Mouse (Mus musculus) embryonic facial prominence, embryonic 13.5 days (tissue): ENCODE data around the gene Paqr4. TPM values are rescaled to one million over a fixed set of nuclear protein-coding genes. Genes with fewer than 3 reads are reported as not detected.
A peak's percentile ranks its signal among the peaks of the same experiment; 100 is the strongest.

Source experiments
- ATAC-seq: fragments of 200-750 bp; cut with Nextera tagmentation; 2 replicates; pipeline ENCODE4 v1.8.0; 2017; ENCODE audit warnings: low read depth; ENCODE audit not compliant: insufficient number of reproducible peaks, insufficient read depth, low FRiP score, low TSS enrichment
- H3K27ac ChIP-seq: fragments of 300-500 bp; sonication (generic); 2 replicates; pipeline ENCODE4 v1.5.1; 2015; ENCODE audit warnings: moderate library complexity, mild to moderate bottlenecking, inconsistent platforms
- H3K27me3 ChIP-seq: fragments of 300-500 bp; sonication (generic); 2 replicates; pipeline ENCODE4 v1.6.1; 2015; ENCODE audit warnings: mild to moderate bottlenecking, inconsistent platforms
- H3K36me3 ChIP-seq: fragments of 300-500 bp; sonication (generic); 2 replicates; pipeline ENCODE4 v1.6.1; 2015; ENCODE audit warnings: mild to moderate bottlenecking, inconsistent platforms
- H3K4me1 ChIP-seq: fragments of 300-500 bp; sonication (generic); 2 replicates; pipeline ENCODE4 v1.6.1; 2015; ENCODE audit warnings: inconsistent platforms
- H3K4me2 ChIP-seq: fragments of 300-500 bp; sonication (generic); 2 replicates; pipeline ENCODE4 v1.6.1; 2015; ENCODE audit warnings: moderate library complexity, mild to moderate bottlenecking, inconsistent platforms
- H3K4me3 ChIP-seq: fragments of 300-500 bp; sonication (generic); 2 replicates; pipeline ENCODE4 v1.5.1; 2015; ENCODE audit warnings: mild to moderate bottlenecking, inconsistent platforms
- H3K9ac ChIP-seq: fragments of 300-500 bp; sonication (generic); 2 replicates; pipeline ENCODE4 v1.6.1; 2015; ENCODE audit warnings: mild to moderate bottlenecking, inconsistent platforms
- H3K9me3 ChIP-seq: fragments of 300-500 bp; sonication (generic); 2 replicates; pipeline ENCODE4 v1.6.1; 2016; ENCODE audit warnings: inconsistent platforms
- WGBS: fragments of 180-500 bp; shearing (Covaris S2); methylation state at CpG from one replicate; pipeline ENCODE4 v1.1.7; 2015; ENCODE audit warnings: mixed read lengths; 5-methylcytosine and 5-hydroxymethylcytosine counted together
- polyA plus RNA-seq: library from polyadenylated mRNA; unstranded; fragments of >200 nt; fragmentation: Nextera tagmentation; extraction: Ambion mirVana; gene quantifications from 2 replicates; pipeline ENCODE4 v1.2.1, GENCODE M21; 2015

Gene Paqr4
- polyA plus RNA-seq, 1 experiment from 2014 or later: 12.5 TPM

DNA sequence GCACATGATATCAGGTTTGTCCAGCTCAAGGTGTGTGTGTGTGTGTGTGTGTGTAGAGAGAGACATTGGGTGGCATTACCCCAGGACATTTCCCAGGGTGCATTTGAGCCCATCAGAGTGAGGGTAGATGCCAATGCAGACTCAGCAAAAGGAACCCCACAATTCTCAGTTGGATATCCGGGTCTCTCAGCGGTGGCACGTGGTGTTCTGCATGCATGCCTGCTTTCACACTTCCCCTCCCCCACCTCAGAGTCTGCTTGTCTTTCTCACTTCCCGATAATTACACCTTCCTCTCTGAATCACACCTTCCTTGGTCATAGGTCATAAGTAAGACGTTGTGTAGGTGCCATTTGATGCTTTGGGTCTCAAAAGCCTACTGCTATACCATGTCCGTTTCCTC, 7.4 kb upstream of the Paqr4 start:
- Histone ChIP-seq H3K27me3 (peaks cover 52% of the 10 kb centered on the region), H3K9ac (no peak overlapping the region), H3K4me3 (no peak overlapping the region), H3K27ac (no peak overlapping the region), H3K4me2 (no peak overlapping the region), H3K36me3 (peaks cover 22% of the 10 kb centered on the region), H3K9me3 (no peaks in the 10 kb centered on the region), H3K4me1 (peaks cover 22% of the 10 kb centered on the region)
- no peak for ATAC-seq
- 36% methylated on average over 6 of the region's 6 CpGs for WGBS

DNA sequence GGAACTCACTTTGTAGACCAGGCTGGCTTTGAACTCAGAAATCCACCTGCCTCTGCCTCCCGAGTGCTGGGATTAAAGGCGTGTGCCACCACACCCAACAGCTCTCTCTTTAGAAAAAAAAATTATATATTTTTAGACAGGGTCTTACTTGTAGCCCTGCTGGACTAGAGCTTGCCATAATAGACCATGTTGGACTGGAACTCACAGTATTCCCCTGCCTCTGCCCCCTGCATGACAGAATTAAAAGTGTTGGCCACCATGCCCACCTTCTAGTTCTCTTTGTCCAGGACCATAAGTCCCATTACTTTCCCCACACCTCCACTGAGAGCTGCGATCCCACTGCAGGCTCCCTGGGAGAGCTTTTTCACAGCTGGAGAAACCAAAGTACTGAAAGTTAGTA, 6.8 kb upstream of the Paqr4 start:
- Histone ChIP-seq H3K4me3 (no peak overlapping the region), H3K9me3 (no peaks in the 10 kb centered on the region), H3K4me1 (peaks cover 24% of the 10 kb centered on the region), H3K36me3 (peaks cover 17% of the 10 kb centered on the region), H3K9ac (no peak overlapping the region), H3K4me2 (no peak overlapping the region), H3K27me3 (peaks cover 57% of the 10 kb centered on the region), H3K27ac (no peak overlapping the region)
- ATAC-seq: no peak
- 79% methylated on average over 3 of the region's 3 CpGs for WGBS

DNA sequence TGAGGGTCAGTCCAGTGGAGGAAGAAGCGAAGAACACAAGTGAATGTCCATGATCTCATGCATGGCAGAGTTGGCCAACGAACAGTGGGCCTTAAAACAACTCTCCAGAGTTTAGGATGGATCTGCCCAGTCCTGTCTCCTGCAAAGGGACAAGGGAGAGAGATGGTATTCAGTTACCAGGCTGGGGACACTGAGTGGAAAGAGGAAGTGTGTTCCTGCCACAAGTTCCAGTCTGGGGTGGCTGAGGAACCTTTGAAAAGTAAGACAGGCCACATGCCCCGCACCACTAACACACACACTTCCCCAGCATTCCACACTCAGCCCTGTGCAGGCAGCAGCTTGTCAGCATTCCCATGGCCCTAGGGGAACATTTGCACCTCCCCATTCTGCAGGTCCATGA, 6.1 kb upstream of the Paqr4 start:
- H3K4me3 ChIP-seq: no peak overlapping the region
- peaks cover 9% of the 10 kb centered on the region for H3K36me3 ChIP-seq
- no peak for ATAC-seq
- H3K9ac ChIP-seq: no peak overlapping the region
- H3K27me3 ChIP-seq: peaks cover 64% of the 10 kb centered on the region
- 73% methylated on average over 3 of the region's 3 CpGs for WGBS
- H3K27ac ChIP-seq: no peak overlapping the region
- H3K9me3 ChIP-seq: no peaks in the 10 kb centered on the region
- no peak overlapping the region for H3K4me2 ChIP-seq
- peaks cover 32% of the 10 kb centered on the region for H3K4me1 ChIP-seq

DNA sequence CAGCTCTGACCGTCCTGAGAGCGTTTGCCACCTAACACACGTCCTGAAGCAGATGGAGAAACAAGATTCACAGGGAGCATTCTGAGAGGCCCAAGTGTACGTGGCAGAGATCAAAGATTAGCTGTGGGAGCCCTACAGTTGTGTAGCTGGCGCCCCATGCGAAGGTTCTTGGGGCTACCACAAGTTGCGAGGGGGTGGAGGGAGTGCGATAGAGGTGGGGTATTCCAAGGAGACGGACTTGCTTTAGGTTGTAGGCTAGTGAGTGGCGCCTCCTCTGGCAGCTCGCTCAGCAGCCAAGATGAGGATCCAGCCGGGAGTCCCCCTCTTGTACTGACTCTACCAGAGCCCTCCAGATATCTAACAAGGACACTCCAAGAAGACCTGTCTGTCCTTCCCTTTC, 5.6 kb upstream of the Paqr4 start:
- peaks cover 69% of the 10 kb centered on the region for H3K27me3 ChIP-seq
- H3K9ac ChIP-seq: peak overlapping the region; percentile 63; the same call in 1 of the 2 replicates
- H3K4me3 ChIP-seq: peak overlapping the region; percentile 38
- no peak overlapping the region; the same call in 1 of the 2 replicates for H3K27ac ChIP-seq
- H3K36me3 ChIP-seq: peaks cover 5% of the 10 kb centered on the region
- ATAC-seq: no peak
- peaks cover 33% of the 10 kb centered on the region for H3K4me1 ChIP-seq
- peak overlapping the region; percentile 67 for H3K4me2 ChIP-seq
- 3% methylated on average over 12 of the region's 12 CpGs for WGBS
- no peaks in the 10 kb centered on the region for H3K9me3 ChIP-seq

DNA sequence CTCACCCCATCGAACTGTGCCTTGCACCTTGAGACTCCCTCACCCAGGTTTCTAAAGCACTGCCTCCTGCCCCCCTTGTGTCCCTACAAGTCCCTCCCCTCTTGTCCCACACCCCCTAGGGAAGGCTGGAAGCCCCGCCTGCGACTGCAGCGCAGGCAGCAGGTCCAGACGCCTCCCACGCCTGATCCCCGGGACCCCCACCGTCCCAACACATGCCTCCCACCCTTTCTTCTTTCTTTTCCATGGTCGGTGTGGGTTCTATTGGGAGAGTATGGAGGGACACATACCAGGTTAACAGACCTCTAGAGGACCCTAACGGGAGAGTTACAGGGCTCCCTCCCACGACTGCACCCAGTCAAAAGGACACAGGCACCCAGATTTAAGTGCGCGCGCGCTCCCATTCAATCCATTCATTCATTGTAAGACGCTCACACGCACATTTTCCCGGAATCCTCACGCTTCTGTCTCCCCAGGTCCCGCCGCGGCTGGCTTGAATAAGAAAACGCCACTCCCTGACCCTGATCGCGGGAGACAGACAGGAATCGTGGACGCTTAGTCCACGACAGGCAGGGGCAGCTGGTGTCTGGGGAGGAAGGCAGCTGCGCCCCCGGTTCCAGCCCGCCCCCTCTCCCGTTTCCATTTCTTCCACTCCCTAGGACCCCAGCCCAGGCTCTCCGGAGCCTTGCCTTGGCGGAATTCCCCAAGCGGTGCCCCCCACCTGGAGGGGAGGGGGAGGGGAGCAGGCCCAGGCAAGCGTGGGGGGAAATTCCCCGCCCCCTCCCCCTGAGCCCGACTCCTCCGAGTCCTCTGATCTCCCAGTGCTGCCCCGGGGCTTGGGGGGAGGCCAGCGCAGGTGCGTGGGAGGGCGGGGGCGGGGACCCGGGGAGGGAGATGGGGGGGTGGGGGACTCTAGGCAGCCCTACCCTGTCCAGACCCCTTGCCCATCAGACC, 4.9 kb upstream of the Paqr4 start, which contains the start of gene Kremen2:
Gene Kremen2, minus strand, starts transcription at position 533 of the 951 bp plus-strand sequence.
- H3K4me2 ChIP-seq: peak within 1 kb of the TSS; percentile 67
- no peaks in the 10 kb centered on the region for H3K9me3 ChIP-seq
- ATAC-seq: no peak
- no peaks in the 10 kb centered on the region for H3K36me3 ChIP-seq
- H3K4me3 ChIP-seq: peak within 1 kb of the TSS; percentile 38
- H3K27me3 ChIP-seq: peaks cover 76% of the 10 kb centered on the region
- peaks cover 37% of the 10 kb centered on the region for H3K4me1 ChIP-seq
- under 1% methylated on average over 45 of the region's 45 CpGs for WGBS
- H3K27ac ChIP-seq: peak within 1 kb of the TSS; percentile 39; the same call in 1 of the 2 replicates
- peak within 1 kb of the TSS; percentile 63 for H3K9ac ChIP-seq

DNA sequence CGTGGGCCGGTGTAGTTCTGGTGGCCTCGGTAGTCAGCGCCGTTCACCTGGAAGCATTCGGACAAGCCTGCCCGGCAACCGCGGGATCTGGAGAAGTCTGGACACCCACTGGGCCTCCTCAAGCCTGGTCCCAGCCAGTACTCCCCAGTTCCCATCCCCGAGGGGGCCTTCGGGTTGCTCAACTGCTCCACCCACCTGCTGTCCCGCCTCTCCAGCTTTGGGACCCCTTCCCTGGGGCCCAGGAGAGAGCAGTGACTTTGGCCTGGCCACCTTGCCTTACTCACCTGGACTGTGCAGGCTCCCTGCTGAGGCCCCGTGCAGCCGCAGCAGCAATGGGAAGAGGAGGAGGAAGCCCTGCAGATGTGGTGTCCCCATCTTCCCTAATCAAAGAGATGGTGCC, 4.0 kb upstream of the Paqr4 start:
- Histone ChIP-seq H3K9me3 (no peaks in the 10 kb centered on the region), H3K4me1 (peaks cover 43% of the 10 kb centered on the region), H3K27me3 (peaks cover 84% of the 10 kb centered on the region), H3K4me3 (peak overlapping the region; percentile 38), H3K27ac (peak overlapping the region; percentile 39; the same call in 1 of the 2 replicates), H3K4me2 (peak overlapping the region; percentile 67), H3K36me3 (no peaks in the 10 kb centered on the region), H3K9ac (peak overlapping the region; percentile 63; the same call in 1 of the 2 replicates)
- 7% methylated on average over 14 of the region's 14 CpGs for WGBS
- ATAC-seq: no peak

DNA sequence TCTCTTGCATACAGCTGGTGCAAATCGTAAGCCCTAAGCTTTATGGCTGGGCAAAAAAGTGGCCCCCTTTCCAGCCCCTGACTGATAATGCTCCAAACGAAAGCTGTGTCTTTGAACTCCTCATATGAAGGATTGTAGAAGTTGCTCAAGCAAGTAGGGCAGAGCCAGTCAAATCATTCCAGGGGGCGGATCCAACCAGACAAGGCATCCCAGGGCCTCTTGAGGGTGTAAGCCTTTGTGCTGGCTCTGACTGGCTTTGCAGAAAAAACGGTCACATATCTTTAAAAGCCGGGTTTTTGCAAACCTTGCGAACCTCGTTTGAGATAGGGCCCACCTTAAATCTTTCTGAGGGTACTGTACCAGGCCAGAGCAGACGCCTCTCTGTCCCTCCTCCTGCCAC, 3.4 kb upstream of the Paqr4 start:
- ATAC-seq: no peak
- no peaks in the 10 kb centered on the region for H3K9me3 ChIP-seq
- peak overlapping the region; percentile 67 for H3K4me2 ChIP-seq
- no peaks in the 10 kb centered on the region for H3K36me3 ChIP-seq
- 24% methylated on average over 8 of the region's 8 CpGs for WGBS
- H3K27me3 ChIP-seq: peaks cover 89% of the 10 kb centered on the region
- H3K9ac ChIP-seq: no peak overlapping the region
- peak overlapping the region; percentile 38 for H3K4me3 ChIP-seq
- H3K4me1 ChIP-seq: peaks cover 47% of the 10 kb centered on the region
- peak overlapping the region; percentile 39; the same call in 1 of the 2 replicates for H3K27ac ChIP-seq

DNA sequence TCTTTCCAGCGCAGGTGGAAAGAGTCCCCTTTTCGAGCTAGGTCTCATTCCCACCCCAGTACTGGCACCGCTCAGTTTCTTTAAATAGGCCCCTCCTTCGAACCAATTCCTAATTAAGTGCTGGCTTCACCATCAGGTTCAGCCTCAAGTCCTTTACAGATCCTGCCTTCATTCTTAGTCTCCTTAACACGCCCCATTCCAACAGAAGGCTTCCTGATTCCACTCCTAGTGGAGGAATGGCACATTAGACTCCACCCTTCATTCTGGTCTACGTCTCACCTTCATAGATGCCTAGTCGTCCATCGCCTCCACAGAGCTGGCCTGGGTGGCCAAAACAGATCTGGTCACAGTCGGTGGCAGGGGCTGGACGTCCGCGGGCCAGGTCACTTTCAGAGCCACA, 2.3 kb upstream of the Paqr4 start:
- 62% methylated on average over 12 of the region's 12 CpGs for WGBS
- peaks cover 96% of the 10 kb centered on the region for H3K27me3 ChIP-seq

DNA sequence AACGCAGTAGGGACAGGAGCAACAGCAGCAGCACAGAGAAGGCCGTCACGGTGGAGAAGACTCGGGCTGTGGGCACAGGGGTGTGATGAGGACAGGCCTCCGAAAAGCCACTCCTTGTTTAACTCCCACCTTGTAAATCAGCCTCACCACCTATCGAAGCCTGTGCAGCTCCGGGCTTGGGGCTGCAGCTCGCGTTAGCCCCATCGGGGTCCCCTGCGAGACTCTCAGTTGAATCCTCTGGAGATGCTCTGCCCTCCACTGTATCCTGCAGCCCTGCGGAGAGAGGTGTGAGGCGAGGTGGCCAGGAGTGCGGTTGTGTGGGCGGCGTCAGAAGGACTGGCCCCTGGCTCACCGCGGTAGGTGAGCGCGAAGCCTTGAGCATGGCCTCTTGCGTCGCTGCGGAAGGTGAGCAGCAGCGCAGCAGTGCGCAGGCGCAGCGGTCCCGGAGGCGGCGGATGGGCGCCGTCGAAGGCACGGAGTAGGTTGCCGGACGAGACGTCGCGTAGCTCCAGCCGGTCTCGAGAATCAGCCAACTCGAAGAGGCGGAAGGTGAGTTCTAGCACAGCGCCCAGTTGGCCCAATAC, 1.6 kb upstream of the Paqr4 start:
- no peak overlapping the region for H3K27ac ChIP-seq
- peaks cover 52% of the 10 kb centered on the region for H3K4me1 ChIP-seq
- ATAC-seq: no peak
- no peak overlapping the region for H3K9ac ChIP-seq
- peak overlapping the region; percentile 67 for H3K4me2 ChIP-seq
- H3K36me3 ChIP-seq: no peaks in the 10 kb centered on the region
- WGBS: 8% methylated on average over 44 of the region's 44 CpGs
- H3K4me3 ChIP-seq: peak overlapping the region; percentile 34
- peaks cover 97% of the 10 kb centered on the region for H3K27me3 ChIP-seq
- H3K9me3 ChIP-seq: no peaks in the 10 kb centered on the region

More for the DNA sequence above, 2.3 kb upstream of the Paqr4 start:
- H3K4me2 ChIP-seq: peak overlapping the region; percentile 67
- H3K36me3 ChIP-seq: no peaks in the 10 kb centered on the region
- peaks cover 52% of the 10 kb centered on the region for H3K4me1 ChIP-seq
- no peak overlapping the region for H3K27ac ChIP-seq
- H3K9ac ChIP-seq: no peak overlapping the region
- ATAC-seq: no peak
- H3K9me3 ChIP-seq: no peaks in the 10 kb centered on the region
- H3K4me3 ChIP-seq: 0 out of 2 replicates have a peak overlapping the region, but pooled peaks have one; percentile 34

DNA sequence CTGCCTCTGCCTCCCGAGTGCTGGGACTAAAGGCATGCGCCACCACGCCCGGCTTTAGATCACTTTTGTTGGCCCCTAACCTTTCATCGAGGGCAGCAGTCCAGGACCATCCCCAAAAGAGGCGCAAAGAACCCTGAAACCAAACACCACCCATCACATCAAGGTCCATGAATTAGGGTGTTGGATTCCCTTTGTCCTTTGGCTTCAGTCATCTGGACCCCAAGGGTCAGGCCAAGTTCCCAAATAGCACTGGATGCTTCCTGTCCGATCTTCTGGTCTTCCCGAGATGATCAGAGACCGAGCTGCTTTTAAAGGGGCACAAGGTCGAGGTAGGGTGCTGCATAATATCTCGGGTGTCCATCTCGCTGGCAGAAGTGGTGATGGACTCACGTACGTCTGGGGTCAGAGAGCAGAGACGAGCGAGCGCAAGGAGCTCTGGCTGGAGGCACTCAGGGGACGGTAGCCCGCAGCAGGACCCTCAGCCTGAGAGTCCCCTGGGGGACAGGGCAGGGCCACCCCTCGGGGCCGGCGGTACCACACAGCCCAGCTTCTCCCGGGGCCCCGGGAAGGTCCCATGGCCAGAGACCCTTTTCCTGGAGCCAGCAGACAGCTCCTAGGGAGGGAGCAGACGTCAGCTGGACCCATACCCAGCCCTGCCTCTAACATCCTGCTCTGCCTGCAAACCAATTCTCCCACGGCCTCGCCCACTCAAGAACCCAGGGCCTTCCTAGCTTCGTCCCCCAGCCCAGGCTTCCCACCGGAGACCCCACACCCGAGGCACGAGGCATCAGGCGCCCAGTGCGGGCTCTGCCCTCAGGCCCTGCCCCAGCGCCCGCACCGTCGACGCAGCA, 917 bp upstream of the Paqr4 start:
- 49% methylated on average over 38 of the region's 38 CpGs for WGBS
- peak overlapping the region; percentile 67 for H3K4me2 ChIP-seq
- peaks cover 52% of the 10 kb centered on the region for H3K4me1 ChIP-seq
- H3K9me3 ChIP-seq: no peaks in the 10 kb centered on the region
- H3K9ac ChIP-seq: no peak overlapping the region
- ATAC-seq: no peak
- peaks cover 1% of the 10 kb centered on the region; the same call in 1 of the 2 replicates for H3K36me3 ChIP-seq
- H3K4me3 ChIP-seq: peak overlapping the region; percentile 34; the same call in 1 of the 2 replicates
- H3K27me3 ChIP-seq: peaks cover 91% of the 10 kb centered on the region
- no peak overlapping the region for H3K27ac ChIP-seq

DNA sequence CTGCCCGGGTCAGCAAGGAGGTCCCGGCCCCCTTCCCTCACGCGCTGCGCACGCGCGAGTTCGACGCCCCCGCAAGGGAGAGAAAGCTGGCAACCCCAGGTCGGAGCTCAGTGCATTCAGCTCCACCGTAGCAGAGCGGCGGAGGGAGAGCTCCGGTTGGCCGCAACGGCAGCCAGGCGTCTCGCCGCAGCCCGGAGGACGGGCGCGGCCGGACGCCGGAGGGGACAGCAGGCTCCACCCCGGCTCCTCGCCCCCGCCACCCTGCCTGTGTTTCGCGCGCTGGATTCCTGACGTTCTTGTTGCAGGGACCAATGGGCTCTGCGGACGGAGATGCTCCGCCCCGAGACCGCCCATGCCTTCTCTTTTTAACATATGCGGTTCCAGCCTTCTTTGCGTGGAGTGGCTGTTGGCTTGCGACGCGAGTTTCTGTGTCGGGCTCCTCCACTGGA, 507 bp downstream of the Paqr4 start:
- under 1% methylated on average over 37 of the region's 46 CpGs for WGBS
- Histone ChIP-seq H3K4me3 (peak overlapping the region; percentile 65), H3K4me1 (peaks cover 38% of the 10 kb centered on the region), H3K4me2 (peak overlapping the region; percentile 99), H3K27ac (no peak overlapping the region), H3K27me3 (peaks cover 77% of the 10 kb centered on the region), H3K36me3 (peaks cover 13% of the 10 kb centered on the region), H3K9ac (peak overlapping the region; percentile 70), H3K9me3 (no peaks in the 10 kb centered on the region)
- ATAC-seq: peak; percentile 59
